Mouse (Mus musculus) effector memory CD4-positive, alpha-beta T cell, adult 7 months (primary cell): ENCODE measurements around the gene Zdhhc23. TPM values are rescaled to one million over a fixed set of nuclear protein-coding genes. Genes with fewer than 3 reads are reported as not detected.

Experiments
- polyA plus RNA-seq: library from polyadenylated mRNA; unstranded; fragments of 100-300 nt; shearing (Covaris generic); gene quantifications from one replicate; pipeline ENCODE4 v1.2.1, GENCODE M21; 2017

Zdhhc23 gene
- 5.0 TPM for polyA plus RNA-seq

DNA sequence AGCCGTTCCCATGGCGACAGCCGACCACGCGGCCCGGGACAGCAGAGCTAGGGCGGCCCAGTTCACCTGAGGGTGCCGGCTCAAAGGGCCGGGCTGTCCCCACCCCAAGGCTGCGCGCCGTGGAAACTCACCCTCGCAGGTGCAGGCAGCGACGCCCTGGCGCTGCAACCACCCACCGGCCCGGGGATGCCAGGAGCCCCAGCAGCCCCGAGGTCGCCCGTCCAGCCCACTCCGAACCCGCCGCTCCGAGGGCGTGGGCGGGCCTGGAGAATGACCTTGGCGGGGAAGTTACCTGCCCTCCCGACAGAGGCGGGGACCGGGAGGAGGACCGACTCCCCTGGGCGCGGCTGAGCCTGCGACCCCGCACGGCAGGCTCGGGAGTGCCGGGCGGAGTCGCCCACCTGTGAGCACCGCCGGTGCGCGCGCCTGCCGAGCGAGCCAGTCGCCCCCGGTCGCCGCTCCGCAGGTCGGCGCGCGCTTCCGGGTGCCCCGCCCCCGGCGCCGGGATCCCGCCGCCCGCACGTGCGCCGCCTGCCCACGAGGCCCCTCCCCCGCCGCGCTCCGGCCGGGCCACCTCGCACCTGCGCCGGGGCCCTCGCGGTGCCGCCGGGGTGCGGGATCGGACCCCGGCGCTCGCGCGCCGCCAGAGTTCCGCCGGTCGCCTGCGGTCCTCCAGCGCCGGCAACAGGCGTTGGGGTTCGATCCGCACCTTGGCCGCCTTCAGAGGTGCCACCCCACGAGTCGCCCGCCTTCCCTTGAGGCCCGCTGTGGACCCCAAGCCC is at the start of gene Zdhhc23:
Gene Zdhhc23, minus strand, starts transcription at position 464 of the 782 bp plus-strand sequence.

DNA sequence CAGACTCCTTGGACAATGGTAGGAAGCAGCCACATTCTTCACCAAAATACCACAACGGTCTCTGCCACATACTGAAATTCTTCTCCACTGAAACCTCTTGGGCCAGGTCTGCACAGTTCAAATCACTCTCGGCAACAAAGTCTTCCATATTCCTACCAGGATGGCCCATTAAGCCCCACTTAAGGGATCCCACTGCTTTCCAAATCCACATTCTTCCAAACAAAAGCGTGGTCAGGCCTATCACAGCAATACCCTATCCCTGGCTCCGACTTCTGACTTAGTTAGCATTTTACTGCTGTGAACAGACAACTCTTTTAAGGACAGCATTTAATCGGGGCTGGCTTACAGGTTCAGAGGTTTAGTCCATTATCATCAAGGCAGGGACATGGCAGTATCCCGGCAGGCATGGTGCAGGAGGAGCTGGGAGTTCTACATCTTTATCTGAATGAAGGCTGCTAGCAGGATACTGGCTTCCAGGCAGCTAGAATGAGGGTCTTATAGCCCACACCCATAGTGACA is 53.2 kb downstream of the Zdhhc23 start, which contains the start of gene Qtrt2:
Gene Qtrt2, minus strand, starts transcription at position 469 of the 519 bp plus-strand sequence.

Other genes with a start within 250 kb of the Zdhhc23 start
- gene Drd3, start 225.8 kb downstream of the Zdhhc23 start, polyA plus RNA-seq, result not detected
- 10.6 TPM for gene Ccdc191, start 90.0 kb downstream of the Zdhhc23 start, polyA plus RNA-seq
- gene Qtrt2, start 53.0 kb downstream of the Zdhhc23 start, polyA plus RNA-seq, result 24.8 TPM
- gene Gramd1c, start 83.6 kb upstream of the Zdhhc23 start, polyA plus RNA-seq, result 3.2 TPM
- 24.8 TPM for gene Atp6v1a, start 159.9 kb upstream of the Zdhhc23 start, polyA plus RNA-seq
- 74.9 TPM for gene Naa50, start 160.0 kb upstream of the Zdhhc23 start, polyA plus RNA-seq
- gene Usf3, start 193.5 kb upstream of the Zdhhc23 start, polyA plus RNA-seq, result 4.2 TPM